Mouse (Mus musculus) embryo, embryonic 10 days (tissue): ENCODE measurements at regions not wholly inside any gene's neighbourhood (a gene's known extent, or its start where the extent isn't known, plus 50 kb on each side); places are given as distances from the start of the nearest gene placed in this dataset.

Experiments used
- DNase-seq: peaks from one replicate; pipeline ENCODE4 v3.0.0-alpha.2; 2015; ENCODE audit warnings: low spot score

GRCm38 (mm10) chr14:64580086-64580485 lies 476.0 kb downstream of the Prss52 start:
- DNase-seq = no peak

GRCm38 (mm10) chr14:64580862-64581261 lies 476.8 kb downstream of the Prss52 start:
- no peak for DNase-seq

- no peak for DNase-seq
Observed at GRCm38 (mm10) chr14:64581705-64582104, 477.6 kb downstream of the Prss52 start.

GRCm38 (mm10) chr14:64582822-64583221 lies 478.7 kb downstream of the Prss52 start:
- DNase-seq = no peak

- no peak for DNase-seq
Observed at GRCm38 (mm10) chr14:64584221-64584620, 480.1 kb downstream of the Prss52 start.

GRCm38 (mm10) chr14:64585081-64585470 lies 481.0 kb downstream of the Prss52 start:
- no peak for DNase-seq

GRCm38 (mm10) chr14:64585471-64586192 lies 481.5 kb downstream of the Prss52 start:
- peak; percentile 40 for DNase-seq

- no peak for DNase-seq
Observed at GRCm38 (mm10) chr14:64586386-64586859, 482.3 kb downstream of the Prss52 start.

GRCm38 (mm10) chr14:64586860-64587698 lies 483.0 kb downstream of the Prss52 start:
- DNase-seq = peak; percentile 46

GRCm38 (mm10) chr14:64587699-64588434 lies 483.8 kb downstream of the Prss52 start:
- DNase-seq = peak; percentile 39

- DNase-seq = peak; percentile 21
Observed at GRCm38 (mm10) chr14:64588561-64588960, 484.5 kb downstream of the Prss52 start.

- DNase-seq = no peak
Observed at GRCm38 (mm10) chr14:64589126-64589525, 485.0 kb downstream of the Prss52 start.

GRCm38 (mm10) chr14:64589571-64590547 lies 485.8 kb downstream of the Prss52 start:
- DNase-seq = peak; percentile 54

- DNase-seq = peak; percentile 41
Observed at GRCm38 (mm10) chr14:64590611-64591010, 486.5 kb downstream of the Prss52 start.

GRCm38 (mm10) chr14:64591091-64591976 lies 487.2 kb downstream of the Prss52 start:
- no peak for DNase-seq

- no peak for DNase-seq
Observed at GRCm38 (mm10) chr14:64592176-64592575, 488.1 kb downstream of the Prss52 start.

- DNase-seq = no peak
Observed at GRCm38 (mm10) chr14:64592706-64593320, 488.7 kb downstream of the Prss52 start.

GRCm38 (mm10) chr14:64593564-64593963 lies 489.5 kb downstream of the Prss52 start:
- no peak for DNase-seq

- DNase-seq = no peak
Observed at GRCm38 (mm10) chr14:64594021-64594561, 490.0 kb downstream of the Prss52 start.
